Mouse (Mus musculus) heart, adult 2 months (tissue): ENCODE data around the gene Eps8. TPM values are rescaled to one million over a fixed set of nuclear protein-coding genes. Genes with fewer than 3 reads are reported as not detected.

Source experiments
- DNase-seq, 2 experiments: peaks; one replicate each; pipeline ENCODE4 v3.0.0; 2021
- H3K27ac ChIP-seq: fragments of 200-600 bp; 2 replicates; pipeline ENCODE4 v1.8.1; 2022
- H3K27me3 ChIP-seq: fragments of 200-500 bp; 2 replicates; pipeline ENCODE4 v1.6.1; 2012; ENCODE audit warnings: mild to moderate bottlenecking, low read length, inconsistent platforms, mixed read lengths; ENCODE audit not compliant: control insufficient read depth, insufficient read depth
- H3K36me3 ChIP-seq: fragments of 200-500 bp; 2 replicates; pipeline ENCODE4 v1.6.1; 2012; ENCODE audit warnings: low read length, inconsistent platforms; ENCODE audit not compliant: control insufficient read depth, insufficient read depth
- H3K4me1 ChIP-seq: fragments of 200-500 bp; 2 replicates; pipeline ENCODE4 v1.6.1; 2011; ENCODE audit warnings: low read length; ENCODE audit not compliant: control insufficient read depth, insufficient read depth
- H3K4me3 ChIP-seq: fragments of 200-600 bp; 2 replicates; pipeline ENCODE4 v1.8.1; 2022
- H3K79me2 ChIP-seq: fragments of 200-500 bp; replicated peaks from 2 replicates; pipeline ENCODE4 v1.6.1; 2012; ENCODE audit warnings: mild to moderate bottlenecking, inconsistent platforms, low read length, moderate library complexity, mixed read lengths; ENCODE audit not compliant: control insufficient read depth, insufficient read depth
- H3K9ac ChIP-seq: fragments of 200-500 bp; 2 replicates; pipeline ENCODE4 v1.6.1; 2012; ENCODE audit warnings: low read depth, mild to moderate bottlenecking, control low read depth, inconsistent platforms, low read length, mixed read lengths
- CTCF ChIP-seq: fragments of 200-600 bp; IDR thresholded peaks from 2 replicates; pipeline ENCODE4 v1.8.1; 2022; ENCODE audit warnings: antibody characterized with exemption, mild to moderate bottlenecking, moderate library complexity
- EP300 ChIP-seq: fragments of 200-500 bp; IDR thresholded peaks from 2 replicates; pipeline ENCODE4 v1.6.1; 2011; ENCODE audit warnings: low read depth, low read length, control low read depth; ENCODE audit not compliant: insufficient read depth
- POLR2A ChIP-seq: fragments of 200-500 bp; IDR thresholded peaks from 2 replicates; pipeline ENCODE4 v1.6.1; 2011; ENCODE audit warnings: mild to moderate bottlenecking, low read depth, low read length, control low read depth; ENCODE audit not compliant: insufficient read depth
- WGBS: fragments of 180-500 bp; shearing (Covaris S2); methylation state at CpG from one replicate; pipeline ENCODE4 v1.1.7; 2018; 5-methylcytosine and 5-hydroxymethylcytosine counted together
- intact Hi-C: fragments of 180-260 bp; cut with DNase I; formaldehyde crosslinking; loops from one replicate; pipeline ENCODE4 v1.15.1; 2025
- polyA plus RNA-seq: library from polyadenylated mRNA; depleted of rRNA; stranded (reverse); fragments of >200 nt; gene quantifications from 2 replicates; pipeline ENCODE4 v1.2.3, GENCODE M21; 2012
- total RNA-seq, 2 experiments: library from RNA; stranded (reverse); gene quantifications; 2 replicates each; pipeline ENCODE4 v1.2.3; 2021

Gene Eps8
- total and polyA plus RNA-seq, 3 experiments = 6.7 to 12.2 (median 11.6) TPM

GRCm38 (mm10) chr6:137582207-137582889 lies 72.3 kb downstream of the Eps8 start:
- TF ChIP-seq CTCF = no peak
- no peak for TF ChIP-seq EP300
- TF ChIP-seq POLR2A = no peak
- H3K27ac ChIP-seq = peak overlapping the region; percentile 23; the same call in 1 of the 2 replicates
- H3K4me1 ChIP-seq = peaks cover 5% of the 10 kb centered on the region
- no peak overlapping the region for H3K9ac ChIP-seq
- H3K27me3 ChIP-seq = no peaks in the 10 kb centered on the region
- DNase-seq = peak in 1 of 2 experiments; percentile 23
- no peaks in the 10 kb centered on the region for H3K79me2 ChIP-seq
- WGBS = 73% methylated on average over 19 of the region's 19 CpGs
- no peak overlapping the region for H3K4me3 ChIP-seq
- no peaks in the 10 kb centered on the region for H3K36me3 ChIP-seq
- intact Hi-C loops = no loop called here

GRCm38 (mm10) chr6:137581331-137582010 lies 73.2 kb downstream of the Eps8 start:
- 54% methylated on average over 6 of the region's 6 CpGs for WGBS
- Histone ChIP-seq H3K79me2 (no peaks in the 10 kb centered on the region), H3K9ac (no peak overlapping the region), H3K36me3 (peaks cover 4% of the 10 kb centered on the region), H3K27me3 (no peaks in the 10 kb centered on the region), H3K4me1 (peaks cover 8% of the 10 kb centered on the region), H3K27ac (peak overlapping the region; percentile 23), H3K4me3 (no peak overlapping the region)
- DNase-seq = no peak
- intact Hi-C loops = no loop called here
- TF ChIP-seq POLR2A = no peak
- TF ChIP-seq CTCF = no peak
- TF ChIP-seq EP300 = no peak

GRCm38 (mm10) chr6:137580503-137580902 lies 74.2 kb downstream of the Eps8 start:
- peaks cover 4% of the 10 kb centered on the region for H3K36me3 ChIP-seq
- no peak overlapping the region for H3K9ac ChIP-seq
- DNase-seq = no peak
- peaks cover 8% of the 10 kb centered on the region for H3K4me1 ChIP-seq
- no peaks in the 10 kb centered on the region for H3K79me2 ChIP-seq
- H3K4me3 ChIP-seq = no peak overlapping the region
- intact Hi-C loops = no loop called here
- no peak overlapping the region for H3K27ac ChIP-seq
- no peak for TF ChIP-seq EP300
- no peak for TF ChIP-seq POLR2A
- TF ChIP-seq CTCF = no peak
- 94% methylated on average over 5 of the region's 5 CpGs for WGBS
- H3K27me3 ChIP-seq = no peaks in the 10 kb centered on the region

- Histone ChIP-seq H3K27me3 (no peaks in the 10 kb centered on the region), H3K4me3 (no peak overlapping the region), H3K4me1 (peaks cover 7% of the 10 kb centered on the region), H3K79me2 (no peaks in the 10 kb centered on the region), H3K27ac (peak overlapping the region; percentile 36), H3K36me3 (peaks cover 4% of the 10 kb centered on the region), H3K9ac (no peak overlapping the region)
- WGBS = 43% methylated on average over 12 of the region's 12 CpGs
- intact Hi-C loops = no loop called here
- TF ChIP-seq POLR2A (no peak), CTCF (no peak), EP300 (no peak)
- no peak for DNase-seq
Observed at GRCm38 (mm10) chr6:137576670-137577371, 77.9 kb downstream of the Eps8 start.

GRCm38 (mm10) chr6:137576091-137576490 lies 78.6 kb downstream of the Eps8 start:
- WGBS = 95% methylated on average over 4 of the region's 4 CpGs
- peaks cover 4% of the 10 kb centered on the region for H3K36me3 ChIP-seq
- H3K27me3 ChIP-seq = no peaks in the 10 kb centered on the region
- H3K27ac ChIP-seq = no peak overlapping the region
- DNase-seq = no peak
- TF ChIP-seq EP300 (no peak), CTCF (no peak), POLR2A (no peak)
- intact Hi-C loops = no loop called here
- H3K4me3 ChIP-seq = no peak overlapping the region
- H3K4me1 ChIP-seq = peaks cover 4% of the 10 kb centered on the region
- H3K79me2 ChIP-seq = no peaks in the 10 kb centered on the region
- no peak overlapping the region for H3K9ac ChIP-seq
